In genomic region chr4:84456198-84456852, GRCm38 (mm10) we compare ENCODE assay signal across 11 mouse cellular contexts.
DNase-seq lines count a peak whose midpoint lies in the region; ATAC-seq and TF ChIP-seq lines count a peak whose summit lies in the region.
"Had no signal": no experiment of that assay in that cellular context is flagged by ENCODE, and none has a peak within 500 bp of the region (broad histone marks: within the 10 kb centered on the region; RNA-seq: fewer than 3 reads in every experiment).

No protein-coding gene starts in this region.

- H3K9me3 ChIP-seq in hindbrain, embryonic 12.5 days (replicated peaks) = no peaks in the 10 kb centered on the region
- H3K9me3 ChIP-seq in hindbrain, embryonic 11.5 days (ENCODE audit: control insufficient read depth, low read length) = no peaks in the 10 kb centered on the region
- H3K9me3 ChIP-seq in embryonic facial prominence, embryonic 11.5 days (replicated peaks; ENCODE audit: control insufficient read depth, low read length) = no peaks in the 10 kb centered on the region
- no peaks in the 10 kb centered on the region for H3K9me3 ChIP-seq in midbrain, postnatal 0 days (ENCODE audit: low read length)
- H3K9me3 ChIP-seq: midbrain, embryonic 12.5 days had no signal

- 0 out of 2 replicates have a peak, but pooled peaks have one; percentile 26 for ATAC-seq in hindbrain, embryonic 12.5 days (ENCODE audit: low FRiP score)
- ATAC-seq in hindbrain, embryonic 11.5 days (ENCODE audit: low FRiP score) = no peak
- peak; percentile 56; the same call in 1 of the 2 replicates for ATAC-seq in embryonic facial prominence, embryonic 11.5 days (replicated peaks; ENCODE audit: insufficient number of reproducible peaks, low FRiP score, low TSS enrichment, low read depth)
- no peak for ATAC-seq in midbrain, postnatal 0 days (ENCODE audit: low FRiP score)

- DNase-seq in hindbrain, embryonic 11.5 days (ENCODE audit: low spot score) = no peak
- peak; percentile 64 for DNase-seq in embryonic facial prominence, embryonic 11.5 days (ENCODE audit: low spot score)
- DNase-seq in kidney, adult 18-20 months = peak; percentile 45
- DNase-seq in midbrain, postnatal 0 days (ENCODE audit: low spot score) = peak; percentile 26
- DNase-seq in lung, adult 2 months = no peak
- DNase-seq in left cerebral cortex, adult 9 months (ENCODE audit: low spot score in 2 of 2) = no peak
- no peak for DNase-seq in urinary bladder, postnatal 25 days (ENCODE audit: low spot score)
- DNase-seq: thymus, postnatal 4 days had no signal

- TF ChIP-seq CTCF in midbrain, postnatal 0 days (IDR thresholded peaks at IDR 0.05) = no peak
- TF ChIP-seq CTCF in lung, adult 2 months (IDR thresholded peaks at IDR 0.05; ENCODE audit: insufficient read depth, low read length) = no peak

- 58% methylated on average over 16 of the region's 16 CpGs for WGBS in hindbrain, embryonic 12.5 days
- 67% methylated on average over 16 of the region's 16 CpGs for WGBS in hindbrain, embryonic 11.5 days
- WGBS in embryonic facial prominence, embryonic 11.5 days = 38% methylated on average over 16 of the region's 16 CpGs
- 59% methylated on average over 16 of the region's 16 CpGs for WGBS in midbrain, postnatal 0 days
- WGBS in lung, adult 2 months = 89% methylated on average over 16 of the region's 16 CpGs

- H3K4me1 ChIP-seq in hindbrain, embryonic 12.5 days = peaks cover 9% of the 10 kb centered on the region
- no peaks in the 10 kb centered on the region for H3K4me1 ChIP-seq in hindbrain, embryonic 11.5 days (replicated peaks; ENCODE audit: control insufficient read depth, insufficient read depth, low read length)
- H3K4me1 ChIP-seq in embryonic facial prominence, embryonic 11.5 days (ENCODE audit: control insufficient read depth, insufficient read depth, low read length) = peaks cover 5% of the 10 kb centered on the region; the same call in 1 of the 2 replicates
- H3K4me1 ChIP-seq in midbrain, postnatal 0 days (ENCODE audit: insufficient read depth, low read length) = no peaks in the 10 kb centered on the region
- H3K4me1 ChIP-seq in lung, adult 2 months (ENCODE audit: control insufficient read depth, insufficient read depth, low read length) = no peaks in the 10 kb centered on the region

- H3K4me2 ChIP-seq in hindbrain, embryonic 12.5 days (replicated peaks) = no peak overlapping the region
- H3K4me2 ChIP-seq in hindbrain, embryonic 11.5 days (replicated peaks; ENCODE audit: low read depth, low read length) = no peak overlapping the region
- no peak overlapping the region for H3K4me2 ChIP-seq in embryonic facial prominence, embryonic 11.5 days (ENCODE audit: low read depth, low read length)
- peak overlapping the region; percentile 20 for H3K4me2 ChIP-seq in midbrain, postnatal 0 days (ENCODE audit: low read depth, low read length, poor library complexity, severe bottlenecking)
- H3K4me2 ChIP-seq: midbrain, embryonic 12.5 days had no signal

- no peak overlapping the region for H3K4me3 ChIP-seq in hindbrain, embryonic 12.5 days
- no peak overlapping the region for H3K4me3 ChIP-seq in hindbrain, embryonic 11.5 days (ENCODE audit: low read depth, low read length)
- no peak overlapping the region for H3K4me3 ChIP-seq in embryonic facial prominence, embryonic 11.5 days (ENCODE audit: low read depth, low read length)
- H3K4me3 ChIP-seq in midbrain, postnatal 0 days (ENCODE audit: low read depth, low read length) = no peak overlapping the region
- no peak overlapping the region for H3K4me3 ChIP-seq in lung, adult 2 months (replicated peaks; ENCODE audit: extremely low read depth, low read depth, low read length)
- H3K4me3 ChIP-seq: midbrain, embryonic 12.5 days had no signal

- H3K27ac ChIP-seq in hindbrain, embryonic 12.5 days = no peak overlapping the region
- no peak overlapping the region for H3K27ac ChIP-seq in hindbrain, embryonic 11.5 days (ENCODE audit: low read depth, low read length)
- 0 out of 2 replicates have a peak overlapping the region, but pooled peaks have one; percentile 29 for H3K27ac ChIP-seq in embryonic facial prominence, embryonic 11.5 days (replicated peaks; ENCODE audit: low read depth, low read length)
- no peak overlapping the region for H3K27ac ChIP-seq in midbrain, postnatal 0 days (ENCODE audit: low read depth, low read length)
- H3K27ac ChIP-seq: liver, embryonic 14.5 days; midbrain, embryonic 12.5 days had no signal

- H3K9ac ChIP-seq in hindbrain, embryonic 12.5 days = no peak overlapping the region
- no peak overlapping the region for H3K9ac ChIP-seq in hindbrain, embryonic 11.5 days (ENCODE audit: low read depth, low read length)
- no peak overlapping the region for H3K9ac ChIP-seq in embryonic facial prominence, embryonic 11.5 days (replicated peaks; ENCODE audit: low read length)
- no peak overlapping the region for H3K9ac ChIP-seq in midbrain, postnatal 0 days (replicated peaks; ENCODE audit: low read length, poor library complexity, severe bottlenecking)
- H3K9ac ChIP-seq: liver, embryonic 14.5 days; midbrain, embryonic 12.5 days had no signal

- H3K27me3 ChIP-seq in hindbrain, embryonic 12.5 days = no peaks in the 10 kb centered on the region
- H3K27me3 ChIP-seq in hindbrain, embryonic 11.5 days (ENCODE audit: control insufficient read depth, insufficient read depth, low read length) = no peaks in the 10 kb centered on the region
- H3K27me3 ChIP-seq in embryonic facial prominence, embryonic 11.5 days (ENCODE audit: control insufficient read depth, insufficient read depth, low read length) = no peaks in the 10 kb centered on the region
- no peaks in the 10 kb centered on the region for H3K27me3 ChIP-seq in midbrain, postnatal 0 days (ENCODE audit: insufficient read depth, low read length)
- H3K27me3 ChIP-seq: midbrain, embryonic 12.5 days had no signal

- TF ChIP-seq POLR2A in lung, adult 2 months (IDR thresholded peaks at IDR 0.05; ENCODE audit: borderline replicate concordance, extremely low read depth, low read depth, low read length) = no peak

- no peaks in the 10 kb centered on the region for H3K36me3 ChIP-seq in hindbrain, embryonic 12.5 days
- no peaks in the 10 kb centered on the region for H3K36me3 ChIP-seq in hindbrain, embryonic 11.5 days (ENCODE audit: control insufficient read depth, insufficient read depth, low read length)
- no peaks in the 10 kb centered on the region for H3K36me3 ChIP-seq in embryonic facial prominence, embryonic 11.5 days (replicated peaks; ENCODE audit: control insufficient read depth, insufficient read depth, low read depth, low read length)
- no peaks in the 10 kb centered on the region for H3K36me3 ChIP-seq in midbrain, postnatal 0 days (ENCODE audit: insufficient read depth, low read length)
- H3K36me3 ChIP-seq: midbrain, embryonic 12.5 days had no signal

Comparison
In these comparisons a context has a peak if more than half of its experiments do, and no peak if none do; other contexts are left out.
1. ATAC-seq: peak in hindbrain, embryonic 12.5 days (single experiment) and embryonic facial prominence, embryonic 11.5 days (single experiment); none in hindbrain, embryonic 11.5 days (single experiment) and midbrain, postnatal 0 days (single experiment).
2. DNase-seq: peak in embryonic facial prominence, embryonic 11.5 days (single experiment), kidney, adult 18-20 months (single experiment) and midbrain, postnatal 0 days (single experiment); none in hindbrain, embryonic 11.5 days (single experiment), lung, adult 2 months (single experiment), left cerebral cortex, adult 9 months (0 of 2) and urinary bladder, postnatal 25 days (single experiment).